Mouse (Mus musculus) olfactory bulb, adult 2 months (tissue): ENCODE data around the gene Rab7b. TPM values are rescaled to one million over a fixed set of nuclear protein-coding genes. Genes with fewer than 3 reads are reported as not detected.

ENCODE experiments used
- H3K27ac ChIP-seq: fragments of 200-500 bp; 2 replicates; pipeline ENCODE4 v1.5.1; 2012; ENCODE audit warnings: low read depth, low read length; ENCODE audit not compliant: insufficient read depth
- H3K4me1 ChIP-seq: fragments of 200-500 bp; 2 replicates; pipeline ENCODE4 v1.6.1; 2012; ENCODE audit warnings: low read length; ENCODE audit not compliant: control insufficient read depth, insufficient read depth
- H3K4me3 ChIP-seq: fragments of 200-500 bp; 2 replicates; pipeline ENCODE4 v1.5.1; 2012; ENCODE audit warnings: mild to moderate bottlenecking, low read depth, low read length, moderate library complexity; ENCODE audit not compliant: insufficient read depth
- CTCF ChIP-seq: fragments of 200-500 bp; IDR thresholded peaks from 2 replicates; pipeline ENCODE4 v1.5.1; 2012; ENCODE audit warnings: low read depth, mild to moderate bottlenecking, low read length, moderate library complexity; ENCODE audit not compliant: insufficient read depth
- POLR2A ChIP-seq: fragments of 200-500 bp; IDR thresholded peaks from 2 replicates; pipeline ENCODE4 v1.6.1; 2012; ENCODE audit warnings: mild to moderate bottlenecking, low read depth, low read length, moderate library complexity; ENCODE audit not compliant: insufficient read depth
- WGBS: fragments of 180-500 bp; shearing (Covaris S2); methylation state at CpG from one replicate; pipeline ENCODE4 v1.1.7; 2018; 5-methylcytosine and 5-hydroxymethylcytosine counted together
- polyA plus RNA-seq: library from polyadenylated mRNA; stranded (reverse); fragments of >200 nt; gene quantifications from 2 replicates; pipeline ENCODE4 v1.2.4, GENCODE M21; 2012; ENCODE audit warnings: low replicate concordance; ENCODE audit not compliant: missing spikeins, insufficient read depth, insufficient read length

Gene Rab7b
- polyA plus RNA-seq, 1 experiment = not detected

GRCm38 (mm10) chr1:131703482-131703881 is 15.0 kb downstream of the Rab7b start:
- 36% methylated on average over 2 of the region's 2 CpGs for WGBS
- H3K4me3 ChIP-seq = no peak overlapping the region
- no peaks in the 10 kb centered on the region for H3K4me1 ChIP-seq

GRCm38 (mm10) chr1:131708338-131708737 is 19.8 kb downstream of the Rab7b start:
- Histone ChIP-seq H3K4me3 (no peak overlapping the region), H3K4me1 (no peaks in the 10 kb centered on the region), H3K27ac (no peak overlapping the region)
- no peak for TF ChIP-seq CTCF
- TF ChIP-seq POLR2A = no peak
- 50% methylated on average over 4 of the region's 4 CpGs for WGBS

More at GRCm38 (mm10) chr1:131703482-131703881, 15.0 kb downstream of the Rab7b start:
- H3K27ac ChIP-seq = no peak overlapping the region
- no peak for TF ChIP-seq CTCF

- TF ChIP-seq POLR2A = no peak
- TF ChIP-seq CTCF = no peak
- Histone ChIP-seq H3K27ac (no peak overlapping the region), H3K4me1 (no peaks in the 10 kb centered on the region), H3K4me3 (no peak overlapping the region)
- WGBS = 89% methylated on average over 10 of the region's 10 CpGs
Measured at GRCm38 (mm10) chr1:131711518-131711917, 23.0 kb downstream of the Rab7b start.

- TF ChIP-seq CTCF (no peak), POLR2A (no peak)
- Histone ChIP-seq H3K4me1 (no peaks in the 10 kb centered on the region), H3K4me3 (no peak overlapping the region), H3K27ac (no peak overlapping the region)
- WGBS = 51% methylated on average over 2 of the region's 2 CpGs
Measured at GRCm38 (mm10) chr1:131712386-131712785, 23.9 kb downstream of the Rab7b start.

- TF ChIP-seq CTCF (no peak), POLR2A (no peak)
- Histone ChIP-seq H3K4me1 (no peaks in the 10 kb centered on the region), H3K4me3 (no peak overlapping the region), H3K27ac (no peak overlapping the region)
- WGBS = 67% methylated on average over 20 of the region's 20 CpGs
Measured at GRCm38 (mm10) chr1:131714388-131715337, 26.2 kb downstream of the Rab7b start.

GRCm38 (mm10) chr1:131718952-131719694 is 30.6 kb downstream of the Rab7b start:
- Histone ChIP-seq H3K27ac (no peak overlapping the region), H3K4me1 (no peaks in the 10 kb centered on the region), H3K4me3 (no peak overlapping the region)
- TF ChIP-seq POLR2A (no peak), CTCF (no peak)
- 82% methylated on average over 16 of the region's 16 CpGs for WGBS

- WGBS = 85% methylated on average over 3 of the region's 3 CpGs
- no peak overlapping the region for H3K4me3 ChIP-seq
- no peaks in the 10 kb centered on the region for H3K4me1 ChIP-seq
- TF ChIP-seq CTCF (no peak), POLR2A (no peak)
- no peak overlapping the region for H3K27ac ChIP-seq
Measured at GRCm38 (mm10) chr1:131721989-131722388, 33.5 kb downstream of the Rab7b start.

- 76% methylated on average over 4 of the region's 4 CpGs for WGBS
- H3K27ac ChIP-seq = no peak overlapping the region
- H3K4me3 ChIP-seq = no peak overlapping the region
- H3K4me1 ChIP-seq = no peaks in the 10 kb centered on the region
- TF ChIP-seq CTCF (no peak), POLR2A (no peak)
Measured at GRCm38 (mm10) chr1:131723549-131723948, 35.1 kb downstream of the Rab7b start.

- H3K27ac ChIP-seq = no peak overlapping the region
- no peak overlapping the region for H3K4me3 ChIP-seq
- WGBS = 82% methylated on average over 6 of the region's 6 CpGs
- H3K4me1 ChIP-seq = no peaks in the 10 kb centered on the region
- no peak for TF ChIP-seq POLR2A
- TF ChIP-seq CTCF = no peak
Measured at GRCm38 (mm10) chr1:131726586-131726985, 38.1 kb downstream of the Rab7b start.
